Mouse (Mus musculus): Measurements from ENCODE around the gene Cyb561d1.

DNA sequence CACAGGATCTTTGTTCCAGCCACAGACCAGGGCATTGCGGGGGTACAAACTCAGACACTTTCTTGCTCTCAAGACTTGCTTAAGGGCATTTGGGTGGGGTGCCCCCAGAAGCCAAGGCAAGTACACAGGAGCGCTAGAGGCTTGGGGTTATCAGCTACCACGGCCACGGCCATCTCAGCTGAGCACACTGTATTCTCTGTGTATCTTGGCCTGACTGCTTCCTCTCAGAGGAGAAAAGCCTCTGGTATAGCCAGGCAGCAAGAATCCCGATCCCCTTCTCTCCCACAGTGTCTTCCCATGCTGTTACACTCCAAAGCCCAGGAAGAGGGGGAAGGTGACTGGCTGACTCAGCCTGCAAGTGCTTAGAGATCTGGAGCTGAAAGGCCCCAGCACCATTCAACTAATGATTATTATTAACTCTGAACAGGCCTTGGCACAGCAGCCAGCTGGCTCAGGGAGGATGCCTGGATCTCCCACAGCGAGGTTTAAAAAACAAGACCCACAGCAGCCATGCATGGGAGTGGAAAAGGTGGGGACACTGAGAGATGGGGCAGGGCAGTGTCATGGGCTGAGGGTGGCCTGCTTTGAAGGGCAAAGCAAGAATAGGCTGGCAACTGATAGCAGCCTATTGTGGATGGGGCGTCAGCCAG is 4.9 kb downstream of the Cyb561d1 start:
- TF ChIP-seq MYOD1 (IDR thresholded peaks at IDR 0.05; ENCODE audit: control insufficient read depth in 1 of 3, insufficient read length in 2 of 3, low read depth in 2 of 3) (no peak), POLR2A (IDR thresholded peaks at IDR 0.05; ENCODE audit: insufficient read length, low read depth) (no peak), TCF3 (IDR thresholded peaks at IDR 0.05; ENCODE audit: insufficient read length, low read depth) (no peak), TCF12 (IDR thresholded peaks at IDR 0.05; ENCODE audit: insufficient read depth, poor library complexity, severe bottlenecking) (no peak), USF1 (IDR thresholded peaks at IDR 0.05; ENCODE audit: low read depth) (no peak), REST (IDR thresholded peaks at IDR 0.05; ENCODE audit: insufficient read depth, insufficient read length) (no peak), POLR2AphosphoS2 (IDR thresholded peaks at IDR 0.05; ENCODE audit: insufficient read length, low read depth) (no peak), SRF (IDR thresholded peaks at IDR 0.05; ENCODE audit: control insufficient read depth, insufficient read length, low read depth) (no peak), E2F4 (IDR thresholded peaks at IDR 0.05; ENCODE audit: insufficient read depth) (no peak), CEBPB (IDR thresholded peaks at IDR 0.05; ENCODE audit: insufficient read depth, poor library complexity, severe bottlenecking) (no peak), MAX (IDR thresholded peaks at IDR 0.05; ENCODE audit: low read depth) (no peak)

All from myocyte (in vitro differentiated cells).